Mouse (Mus musculus) hindbrain, embryonic 16.5 days (tissue): Measurements from ENCODE around the gene C1galt1c1. TPM values are rescaled to one million over a fixed set of nuclear protein-coding genes. Genes with fewer than 3 reads are reported as not detected.

Experiments used
- ATAC-seq: fragments of 200-750 bp; cut with Nextera tagmentation; 2 replicates; pipeline ENCODE4 v1.8.0; 2017; ENCODE audit warnings: moderate TSS enrichment, moderate library complexity
- H3K27ac ChIP-seq: fragments of 300-500 bp; sonication (generic); 2 replicates; pipeline ENCODE4 v1.5.1; 2014; ENCODE audit warnings: low read depth, mild to moderate bottlenecking, control low read depth, low read length, moderate library complexity
- H3K27me3 ChIP-seq: fragments of 300-500 bp; sonication (generic); replicated peaks from 2 replicates; pipeline ENCODE4 v1.6.1; 2014; ENCODE audit warnings: low read length; ENCODE audit not compliant: control insufficient read depth, insufficient read depth
- H3K36me3 ChIP-seq: fragments of 300-500 bp; sonication (generic); 2 replicates; pipeline ENCODE4 v1.6.1; 2014; ENCODE audit warnings: mild to moderate bottlenecking, low read length, moderate library complexity, mixed read lengths; ENCODE audit not compliant: control insufficient read depth, insufficient read depth
- H3K4me1 ChIP-seq: fragments of 300-500 bp; sonication (generic); 2 replicates; pipeline ENCODE4 v1.6.1; 2014; ENCODE audit warnings: low read depth, low read length; ENCODE audit not compliant: control insufficient read depth, insufficient read depth
- H3K4me2 ChIP-seq: fragments of 300-500 bp; sonication (generic); 2 replicates; pipeline ENCODE4 v1.6.1; 2014; ENCODE audit warnings: mild to moderate bottlenecking, low read length, control low read depth, moderate library complexity
- H3K4me3 ChIP-seq: fragments of 300-500 bp; sonication (generic); 2 replicates; pipeline ENCODE4 v1.5.1; 2014; ENCODE audit warnings: mild to moderate bottlenecking, low read length, control low read depth, moderate library complexity
- H3K9ac ChIP-seq: fragments of 300-500 bp; sonication (generic); 2 replicates; pipeline ENCODE4 v1.6.1; 2014; ENCODE audit warnings: low read depth, mild to moderate bottlenecking, control low read depth, low read length, moderate library complexity
- H3K9me3 ChIP-seq: fragments of 300-500 bp; sonication (generic); 2 replicates; pipeline ENCODE4 v1.6.1; 2014; ENCODE audit warnings: mild to moderate bottlenecking, low read length, moderate library complexity; ENCODE audit not compliant: control insufficient read depth
- WGBS: fragments of 180-500 bp; shearing (Covaris S2); extraction: QIAGEN DNeasy Blood & Tissue Kit; methylation state at CpG from one replicate; pipeline ENCODE4 v1.1.7; 2014; 5-methylcytosine and 5-hydroxymethylcytosine counted together
- polyA plus RNA-seq: library from polyadenylated mRNA; unstranded; fragments of >200 nt; fragmentation: Nextera tagmentation; extraction: Ambion mirVana; gene quantifications from 2 replicates; pipeline ENCODE4 v1.2.1, GENCODE M21; 2015

C1galt1c1 gene
- 32.2 and 35.3 TPM in 2 replicates for polyA plus RNA-seq

GRCm38 (mm10) chrX:38634801-38635637, at the start of gene C1galt1c1:
TSS of gene C1galt1c1 (minus strand) at chrX:38635087.
- peak within 1 kb of the TSS; percentile 66 for H3K9ac ChIP-seq
- peak within 1 kb of the TSS; percentile 82 for H3K27ac ChIP-seq
- peak within 1 kb of the TSS; percentile 50 for H3K4me3 ChIP-seq
- no peaks in the 10 kb centered on the region for H3K36me3 ChIP-seq
- H3K4me2 ChIP-seq, result peak within 1 kb of the TSS; percentile 57
- no peaks in the 10 kb centered on the region for H3K9me3 ChIP-seq
- peak; percentile 99 for ATAC-seq
- H3K27me3 ChIP-seq, result no peaks in the 10 kb centered on the region
- H3K4me1 ChIP-seq, result peaks cover 2% of the 10 kb centered on the region; the same call in 1 of the 2 replicates
- 20% methylated on average over 32 of the region's 43 CpGs for WGBS

GRCm38 (mm10) chrX:38681972-38682371, 47.1 kb upstream of the C1galt1c1 start:
- Histone ChIP-seq H3K27me3 (no peaks in the 10 kb centered on the region), H3K9ac (no peak overlapping the region), H3K36me3 (no peaks in the 10 kb centered on the region), H3K4me1 (no peaks in the 10 kb centered on the region), H3K4me2 (no peak overlapping the region), H3K9me3 (no peaks in the 10 kb centered on the region), H3K27ac (no peak overlapping the region), H3K4me3 (no peak overlapping the region)
- ATAC-seq, result no peak
- WGBS, result 66% methylated on average over 2 of the region's 2 CpGs

GRCm38 (mm10) chrX:38669111-38669903, 34.4 kb upstream of the C1galt1c1 start:
- no peak overlapping the region for H3K9ac ChIP-seq
- 85% methylated on average over 6 of the region's 6 CpGs for WGBS

GRCm38 (mm10) chrX:38656206-38656883, 21.5 kb upstream of the C1galt1c1 start:
- ATAC-seq, result peak; percentile 73
- H3K27me3 ChIP-seq, result no peaks in the 10 kb centered on the region
- WGBS, result 70% methylated on average over 4 of the region's 4 CpGs
- no peak overlapping the region for H3K9ac ChIP-seq
- no peak overlapping the region for H3K27ac ChIP-seq
- H3K4me2 ChIP-seq, result no peak overlapping the region
- H3K36me3 ChIP-seq, result no peaks in the 10 kb centered on the region
- no peaks in the 10 kb centered on the region for H3K4me1 ChIP-seq
- no peak overlapping the region for H3K4me3 ChIP-seq
- no peaks in the 10 kb centered on the region for H3K9me3 ChIP-seq

More at GRCm38 (mm10) chrX:38669111-38669903, 34.4 kb upstream of the C1galt1c1 start:
- Histone ChIP-seq H3K27me3 (no peaks in the 10 kb centered on the region), H3K36me3 (no peaks in the 10 kb centered on the region), H3K27ac (no peak overlapping the region), H3K4me3 (no peak overlapping the region), H3K4me1 (no peaks in the 10 kb centered on the region), H3K4me2 (no peak overlapping the region), H3K9me3 (no peaks in the 10 kb centered on the region)
- no peak for ATAC-seq

- H3K9ac ChIP-seq, result no peak overlapping the region
- no peaks in the 10 kb centered on the region for H3K4me1 ChIP-seq
- H3K4me3 ChIP-seq, result no peak overlapping the region
- no peak overlapping the region for H3K27ac ChIP-seq
- no peak for ATAC-seq
- no peaks in the 10 kb centered on the region for H3K9me3 ChIP-seq
- WGBS, result 80% methylated on average over 5 of the region's 5 CpGs
- H3K27me3 ChIP-seq, result no peaks in the 10 kb centered on the region
- no peaks in the 10 kb centered on the region for H3K36me3 ChIP-seq
- no peak overlapping the region for H3K4me2 ChIP-seq
Observed at GRCm38 (mm10) chrX:38654681-38655080, 19.8 kb upstream of the C1galt1c1 start.

- no peaks in the 10 kb centered on the region for H3K9me3 ChIP-seq
- no peak overlapping the region for H3K4me3 ChIP-seq
- WGBS, result 61% methylated on average over 1 of the region's 1 CpGs
- no peak overlapping the region for H3K4me2 ChIP-seq
- no peaks in the 10 kb centered on the region for H3K27me3 ChIP-seq
- H3K4me1 ChIP-seq, result no peaks in the 10 kb centered on the region
- H3K36me3 ChIP-seq, result no peaks in the 10 kb centered on the region
- no peak for ATAC-seq
- H3K9ac ChIP-seq, result no peak overlapping the region
- no peak overlapping the region for H3K27ac ChIP-seq
Observed at GRCm38 (mm10) chrX:38653181-38653580, 18.3 kb upstream of the C1galt1c1 start.

GRCm38 (mm10) chrX:38651167-38651566, 16.3 kb upstream of the C1galt1c1 start:
- 23% methylated on average over 7 of the region's 7 CpGs for WGBS

GRCm38 (mm10) chrX:38650404-38651039, 15.6 kb upstream of the C1galt1c1 start:
- Histone ChIP-seq H3K4me1 (no peaks in the 10 kb centered on the region), H3K27ac (no peak overlapping the region), H3K27me3 (no peaks in the 10 kb centered on the region), H3K4me2 (no peak overlapping the region), H3K9ac (no peak overlapping the region), H3K36me3 (no peaks in the 10 kb centered on the region), H3K4me3 (no peak overlapping the region), H3K9me3 (no peaks in the 10 kb centered on the region)
- WGBS, result 62% methylated on average over 9 of the region's 9 CpGs
- ATAC-seq, result no peak

More at GRCm38 (mm10) chrX:38651167-38651566, 16.3 kb upstream of the C1galt1c1 start:
- ATAC-seq, result no peak
- Histone ChIP-seq H3K4me3 (no peak overlapping the region), H3K4me1 (no peaks in the 10 kb centered on the region), H3K4me2 (no peak overlapping the region), H3K27ac (no peak overlapping the region), H3K36me3 (no peaks in the 10 kb centered on the region), H3K27me3 (no peaks in the 10 kb centered on the region), H3K9me3 (no peaks in the 10 kb centered on the region), H3K9ac (no peak overlapping the region)
